Mouse (Mus musculus) CD8-positive naive resting alpha-beta T cell, adult 57 days (primary cell): ENCODE results near the gene Trim10. TPM values are rescaled to one million over a fixed set of nuclear protein-coding genes. Genes with fewer than 3 reads are reported as not detected.

ENCODE experiments used
- total RNA-seq: library from RNA; stranded (reverse); gene quantifications from one replicate; pipeline ENCODE4 v1.2.4, GENCODE M21; 2023

The Trim10 gene
- total RNA-seq = 0.89 TPM

GRCm38 (mm10) chr17:36869284-36869954 is at the start of gene Trim10:
Gene Trim10 (plus strand): TSS chr17:36869574.

DNA sequence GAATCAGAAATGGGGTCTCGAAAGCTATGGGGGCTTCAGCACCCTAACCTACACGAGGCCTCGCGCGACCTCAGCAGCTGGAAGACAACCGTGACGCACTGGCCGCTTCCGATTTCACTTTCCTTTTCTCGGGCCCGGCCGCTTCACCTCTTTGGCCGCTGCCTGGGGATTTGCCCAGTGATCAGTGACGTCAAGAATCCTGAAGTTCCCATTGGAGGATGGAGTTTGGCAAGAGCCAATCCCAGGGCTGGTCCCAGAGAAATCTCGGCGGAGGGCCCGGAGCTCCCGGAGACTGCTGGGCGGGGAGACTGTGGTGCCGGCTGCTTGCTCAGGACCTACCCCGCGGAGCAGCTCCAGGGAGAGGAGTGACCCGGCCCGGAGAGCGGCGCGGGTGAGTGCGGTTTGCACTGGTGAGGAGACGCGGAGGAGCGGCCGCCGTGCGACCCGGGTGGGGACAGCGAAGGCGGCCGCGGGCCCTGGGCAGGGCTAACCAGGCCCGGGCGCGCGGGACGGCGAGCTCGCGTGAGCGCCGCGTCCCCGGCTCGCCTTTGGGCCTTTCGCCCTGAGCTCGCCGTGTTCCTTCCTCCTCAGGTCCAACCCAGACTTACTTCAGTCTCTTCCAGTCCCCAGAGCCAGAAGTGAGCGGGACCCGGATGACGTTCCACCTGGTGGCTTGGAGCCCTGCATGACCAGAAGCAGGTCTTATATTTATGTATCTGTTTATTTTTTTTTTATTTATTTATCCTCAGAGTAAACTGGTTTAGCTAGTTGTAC is 32.3 kb upstream of the Trim10 start, which contains the start of gene Trim26:
TSS of gene Trim26 (plus strand) at position 261 of the 774 bp plus-strand sequence.

DNA sequence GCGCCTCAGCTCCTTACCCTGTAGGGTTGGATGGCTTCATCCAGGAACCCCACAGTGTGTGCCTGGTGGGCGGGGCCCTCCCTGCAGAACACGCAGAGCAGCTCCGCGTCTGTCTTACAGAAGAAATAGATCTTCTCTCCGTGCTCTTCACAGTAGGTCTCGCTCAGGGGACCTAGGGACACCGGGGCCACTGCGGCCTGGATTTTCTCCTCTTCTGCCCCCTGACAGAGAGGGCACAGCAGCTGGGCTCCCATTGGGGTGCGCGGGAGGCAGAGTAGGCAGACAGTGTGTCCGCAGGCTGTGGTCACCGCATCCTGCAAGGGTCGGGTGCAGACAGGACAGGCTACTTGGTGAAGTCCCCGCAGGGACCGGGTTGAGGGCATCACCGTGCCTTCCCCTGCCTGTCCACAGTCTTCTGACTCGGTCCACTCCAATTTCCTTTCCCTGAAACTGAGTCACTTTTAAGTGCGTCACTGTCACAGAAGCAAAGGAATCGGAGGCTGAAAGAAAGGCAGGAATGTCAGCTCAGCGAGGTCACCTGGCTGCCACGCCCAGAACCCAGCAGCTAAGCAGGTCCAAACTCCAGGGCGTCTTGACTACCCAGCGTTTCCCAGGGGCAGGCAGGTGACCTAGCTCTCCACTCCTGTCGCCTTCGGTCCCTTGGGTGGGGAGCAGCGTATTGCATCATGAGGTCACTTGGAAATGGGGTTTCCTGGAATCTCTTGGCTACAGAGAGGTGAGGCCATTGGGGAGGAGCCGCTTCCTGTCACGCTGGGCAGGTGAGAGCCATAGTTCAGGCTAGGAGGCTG is 2.5 kb upstream of the Trim10 start, which contains the start of gene Trim15:
TSS of gene Trim15 (minus strand) at position 492 of the 809 bp plus-strand sequence.

GRCm38 (mm10) chr17:36890073-36890903 is 20.9 kb downstream of the Trim10 start, which contains the start of gene Trim40:
Gene Trim40 (minus strand): TSS chr17:36890123.

DNA sequence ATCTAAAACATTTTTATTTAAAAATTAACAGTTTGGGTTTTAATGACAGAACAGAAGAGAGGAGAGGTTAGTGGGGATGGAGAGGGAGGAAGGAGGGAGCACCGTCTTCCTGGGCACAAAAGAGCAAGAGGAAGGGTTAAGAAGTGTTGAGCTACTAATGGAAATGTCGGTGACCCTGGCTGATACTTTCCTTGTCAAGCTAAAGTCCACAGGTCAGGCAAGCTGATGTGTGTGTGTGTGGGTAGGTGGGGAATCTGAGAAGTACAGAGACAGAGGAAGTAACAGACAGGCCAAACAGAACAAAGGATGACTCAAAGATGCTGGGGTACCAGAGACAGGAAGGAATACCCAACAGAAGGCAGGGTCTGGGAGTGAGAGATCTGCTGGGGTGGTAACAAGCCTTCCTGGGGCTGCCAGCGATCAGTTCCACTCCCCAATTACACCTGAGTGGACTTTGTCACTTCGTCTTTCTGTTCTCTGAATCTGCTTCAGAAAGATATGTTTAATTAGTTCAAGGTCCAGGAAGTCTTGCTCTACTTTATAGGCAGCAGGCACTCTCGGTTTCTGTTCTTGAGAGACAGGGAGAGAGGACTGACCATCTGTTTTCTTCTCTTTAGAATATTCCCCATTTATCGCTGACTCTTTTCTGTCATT is 28.3 kb downstream of the Trim10 start, which contains the start of gene Trim31:
TSS of gene Trim31 (plus strand) at position 567 of the 654 bp plus-strand sequence.

Other genes with a start within 250 kb of the Trim10 start
- gene H2-M9, start 226.9 kb upstream of the Trim10 start, total RNA-seq = not detected
- gene H2-M1, start 197.4 kb upstream of the Trim10 start, total RNA-seq = not detected
- gene H2-M10.5, start 96.7 kb upstream of the Trim10 start, total RNA-seq = not detected
- gene H2-M10.6, start 57.4 kb upstream of the Trim10 start, total RNA-seq = not detected
- 128 TPM for gene Trim26, start 32.4 kb upstream of the Trim10 start, total RNA-seq
- gene Trim15, start 2.4 kb upstream of the Trim10 start, total RNA-seq = not detected
- gene Trim40, start 20.5 kb downstream of the Trim10 start, total RNA-seq = not detected
- gene Trim31, start 28.5 kb downstream of the Trim10 start, total RNA-seq = not detected
- gene Rnf39, start 73.3 kb downstream of the Trim10 start, total RNA-seq = 2.2 TPM
- gene Ppp1r11, start 82.2 kb downstream of the Trim10 start, total RNA-seq = 56.2 TPM
- 59.2 TPM for gene Znrd1, start 89.0 kb downstream of the Trim10 start, total RNA-seq
- gene Znrd1as, start 89.0 kb downstream of the Trim10 start, total RNA-seq = 2.3 TPM
- gene 2410137M14Rik, start 111.7 kb downstream of the Trim10 start, total RNA-seq = not detected
- gene H2-M5, start 120.0 kb downstream of the Trim10 start, total RNA-seq = not detected
- gene Zfp57, start 131.6 kb downstream of the Trim10 start, total RNA-seq = not detected
- not detected for gene Mog, start 153.8 kb downstream of the Trim10 start, total RNA-seq
- gene Gabbr1, start 176.4 kb downstream of the Trim10 start, total RNA-seq = 153 TPM
- 0.18 TPM for gene Olfr90, start 218.9 kb downstream of the Trim10 start, total RNA-seq
- gene Olfr91, start 228.7 kb downstream of the Trim10 start, total RNA-seq = not detected